ENCODE assay signal across 9 mouse cellular contexts in genomic region chr9:59271711-59272110, GRCm38 (mm10). TPM values are rescaled to one million over a fixed set of nuclear protein-coding genes. Genes with fewer than 3 reads are reported as not detected.
DNase-seq lines count a peak whose midpoint lies in the region; ATAC-seq and TF ChIP-seq lines count a peak whose summit lies in the region.
"Had no signal": no experiment of that assay in that cellular context is flagged by ENCODE, and none has a peak within 500 bp of the region (broad histone marks: within the 10 kb centered on the region; RNA-seq: fewer than 3 reads in every experiment).

No protein-coding gene starts in this region.

- no peaks in the 10 kb centered on the region for H3K27me3 ChIP-seq in kidney, postnatal 0 days (ENCODE audit: insufficient read depth, low read length)
- no peaks in the 10 kb centered on the region for H3K27me3 ChIP-seq in hindbrain, postnatal 0 days (ENCODE audit: insufficient read depth, low read length)
- H3K27me3 ChIP-seq: limb, embryonic 13.5 days had no signal

- H3K36me3 ChIP-seq in kidney, postnatal 0 days (ENCODE audit: insufficient read depth, low read length), result no peaks in the 10 kb centered on the region
- no peaks in the 10 kb centered on the region for H3K36me3 ChIP-seq in hindbrain, postnatal 0 days (ENCODE audit: insufficient read depth, low read length)
- H3K36me3 ChIP-seq: limb, embryonic 13.5 days had no signal

- no peak for TF ChIP-seq CTCF in kidney, postnatal 0 days (IDR thresholded peaks at IDR 0.05; ENCODE audit: low read depth)
- TF ChIP-seq CTCF in hindbrain, postnatal 0 days (IDR thresholded peaks at IDR 0.05; ENCODE audit: low read depth), result no peak

- H3K4me3 ChIP-seq in kidney, postnatal 0 days (replicated peaks; ENCODE audit: low read depth, low read length), result no peak overlapping the region
- no peak overlapping the region for H3K4me3 ChIP-seq in hindbrain, postnatal 0 days (ENCODE audit: low read length)
- H3K4me3 ChIP-seq: limb, embryonic 13.5 days had no signal

- H3K9ac ChIP-seq in kidney, postnatal 0 days (ENCODE audit: low read depth, low read length), result no peak overlapping the region
- no peak overlapping the region for H3K9ac ChIP-seq in hindbrain, postnatal 0 days (replicated peaks; ENCODE audit: low read length)
- H3K9ac ChIP-seq: limb, embryonic 13.5 days had no signal

- H3K27ac ChIP-seq in kidney, postnatal 0 days, result no peak overlapping the region
- H3K27ac ChIP-seq in hindbrain, postnatal 0 days, result no peak overlapping the region
- H3K27ac ChIP-seq: limb, embryonic 13.5 days had no signal

- H3K9me3 ChIP-seq in kidney, postnatal 0 days (replicated peaks; ENCODE audit: low read length), result no peaks in the 10 kb centered on the region
- H3K9me3 ChIP-seq in hindbrain, postnatal 0 days (ENCODE audit: low read length), result no peaks in the 10 kb centered on the region

- WGBS in kidney, postnatal 0 days, result 24% methylated on average over 6 of the region's 6 CpGs
- 37% methylated on average over 6 of the region's 6 CpGs for WGBS in hindbrain, postnatal 0 days

- no peaks in the 10 kb centered on the region for H3K4me1 ChIP-seq in kidney, postnatal 0 days (replicated peaks; ENCODE audit: insufficient read depth, low read length)
- H3K4me1 ChIP-seq in hindbrain, postnatal 0 days (ENCODE audit: insufficient read depth, low read length), result peaks cover 6% of the 10 kb centered on the region; the same call in 1 of the 2 replicates

- H3K4me2 ChIP-seq in kidney, postnatal 0 days (ENCODE audit: low read length), result no peak overlapping the region
- H3K4me2 ChIP-seq in hindbrain, postnatal 0 days (ENCODE audit: low read depth, low read length), result no peak overlapping the region
- H3K4me2 ChIP-seq: limb, embryonic 13.5 days had no signal

- DNase-seq in heart, adult 11 months, result peak; percentile 94
- DNase-seq in heart, adult 8-10 months (ENCODE audit: low spot score), result no peak
- peak; percentile 54 for DNase-seq in c-Kit-positive CD71-positive TER-119-positive erythroid progenitor cells, embryonic 14.5 days (ENCODE audit: low spot score)
- DNase-seq in kidney, postnatal 0 days (ENCODE audit: low spot score), result peak; percentile 40
- peak; percentile 86 for DNase-seq in lung, postnatal 36 days
- DNase-seq in hindbrain, postnatal 0 days (ENCODE audit: low spot score), result no peak
- DNase-seq in spleen, postnatal 14 days (ENCODE audit: low spot score in 2 of 2), result no peak
- DNase-seq in left cerebral cortex, adult 9 months (ENCODE audit: low spot score in 2 of 2), result no peak

- peak; percentile 77; the same call in 1 of the 2 replicates for ATAC-seq in kidney, postnatal 0 days (replicated peaks; ENCODE audit: low FRiP score, low read depth)
- no peak for ATAC-seq in hindbrain, postnatal 0 days

RNA-seq across cellular contexts. Expression of gene Adpgk, which starts 19.6 kb away (rescaled TPM):
- 1 to 10 TPM; 6.8 to 7.8 (median 7.5) TPM for total RNA-seq in heart, adult 8-10 months (2022)
- 26.0 and 26.9 TPM in 2 replicates for polyA plus RNA-seq in kidney, postnatal 0 days (2015; fragmentation: Nextera tagmentation; extraction: Ambion mirVana)
- total RNA-seq in hindbrain, postnatal 0 days (2014; rRNA removed), result 35.5 and 39.9 TPM in 2 replicates
- 18.2 and 19.5 TPM in 2 replicates for polyA plus RNA-seq in hindbrain, postnatal 0 days (2015; fragmentation: Nextera tagmentation; extraction: Ambion mirVana)

Comparison
In these comparisons a context has a peak if more than half of its experiments do, and no peak if none do; other contexts are left out.
1. DNase-seq: peak in heart, adult 11 months (single experiment), c-Kit-positive CD71-positive TER-119-positive erythroid progenitor cells, embryonic 14.5 days (single experiment), kidney, postnatal 0 days (single experiment) and lung, postnatal 36 days (single experiment); none in heart, adult 8-10 months (single experiment), hindbrain, postnatal 0 days (single experiment), spleen, postnatal 14 days (0 of 2) and left cerebral cortex, adult 9 months (0 of 2).